Mouse (Mus musculus): ENCODE measurements around the gene Ranbp17.

The Ranbp17 gene

DNA sequence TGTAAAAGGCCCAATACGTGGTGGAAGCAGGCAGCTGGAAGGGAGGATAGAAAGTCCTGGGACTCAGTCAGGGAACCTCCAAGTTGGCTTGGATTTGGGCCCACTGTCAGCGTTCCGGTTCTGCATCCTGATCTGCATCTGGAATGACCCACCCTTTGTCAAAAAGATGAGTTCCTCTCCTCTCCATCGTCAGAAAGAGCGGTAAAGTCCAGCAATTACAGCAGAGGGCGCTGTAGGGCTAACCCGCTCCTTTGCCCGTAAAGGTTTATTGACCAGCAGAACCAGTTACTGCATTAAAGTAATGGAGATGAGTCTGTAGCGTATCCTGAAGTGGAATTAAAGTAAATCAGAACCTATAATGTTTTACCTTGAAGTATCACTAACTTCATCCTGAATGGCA, 343.1 kb downstream of the Ranbp17 start:
- TF ChIP-seq POU5F1 (IDR thresholded peaks at IDR 0.05; ENCODE audit: borderline replicate concordance, low read length): no peak
- peak; percentile 85 for TF ChIP-seq CTCF (conservative IDR thresholded peaks at IDR 0.05; ENCODE audit: low read length)
- Histone ChIP-seq H3K36me3 (ENCODE audit: insufficient read depth, low read length) (no peaks in the 10 kb centered on the region), H3K27me3 (ENCODE audit: insufficient read depth, low read length) (peaks cover 15% of the 10 kb centered on the region), H3K9me3 (ENCODE audit: low read length) (no peaks in the 10 kb centered on the region), H3K4me3 (replicated peaks; ENCODE audit: low read length) (no peak overlapping the region), H3K4me1 (replicated peaks; ENCODE audit: low read depth, low read length) (peaks cover 8% of the 10 kb centered on the region)

- 0 out of 2 replicates have a peak, but pooled peaks cover 2% of the 10 kb centered on the region for H3K27me3 ChIP-seq (ENCODE audit: insufficient read depth, low read length)
- H3K9me3 ChIP-seq (ENCODE audit: low read length): no peaks in the 10 kb centered on the region
- peaks cover 44% of the 10 kb centered on the region for H3K36me3 ChIP-seq (ENCODE audit: insufficient read depth, low read length)
- H3K4me1 ChIP-seq (replicated peaks; ENCODE audit: low read depth, low read length): peaks cover 35% of the 10 kb centered on the region
- H3K4me3 ChIP-seq (replicated peaks; ENCODE audit: low read length): peak within 1 kb of the TSS; percentile 99
- TF ChIP-seq POU5F1 (IDR thresholded peaks at IDR 0.05; ENCODE audit: borderline replicate concordance, low read length) (no peak), CTCF (conservative IDR thresholded peaks at IDR 0.05; ENCODE audit: low read length) (no peak), NANOG (IDR thresholded peaks at IDR 0.05; ENCODE audit: borderline replicate concordance, low read length) (no peak)
Observed at GRCm38 (mm10) chr11:33162998-33163506, 350.5 kb downstream of the Ranbp17 start, which contains the start of gene Npm1. TSS of gene Npm1 (minus strand) at chr11:33163206.

GRCm38 (mm10) chr11:33162211-33162997, 351.1 kb downstream of the Ranbp17 start:
- Histone ChIP-seq H3K4me3 (replicated peaks; ENCODE audit: low read length) (peak overlapping the region; percentile 99), H3K36me3 (ENCODE audit: insufficient read depth, low read length) (peaks cover 50% of the 10 kb centered on the region), H3K27me3 (ENCODE audit: insufficient read depth, low read length) (no peaks in the 10 kb centered on the region), H3K4me1 (replicated peaks; ENCODE audit: low read depth, low read length) (peaks cover 41% of the 10 kb centered on the region), H3K9me3 (ENCODE audit: low read length) (no peaks in the 10 kb centered on the region)
- no peak for TF ChIP-seq CTCF (conservative IDR thresholded peaks at IDR 0.05; ENCODE audit: low read length)
- no peak for TF ChIP-seq POU5F1 (IDR thresholded peaks at IDR 0.05; ENCODE audit: borderline replicate concordance, low read length)
- TF ChIP-seq NANOG (IDR thresholded peaks at IDR 0.05; ENCODE audit: borderline replicate concordance, low read length): no peak

Measured in E14TG2a.4 (cell line).